Mouse (Mus musculus): Measurements from ENCODE around the gene Carf. TPM values are rescaled to one million over a fixed set of nuclear protein-coding genes. Genes with fewer than 3 reads are reported as not detected.
"Not testable (repeated sequence)": the region's sequence is repeated elsewhere in the genome, so short reads cannot be mapped to it uniquely, and the experiment has no call there.

Carf gene
- polyA plus RNA-seq (2015; fragmentation: Nextera tagmentation; extraction: Ambion mirVana): 4.9 and 5.0 TPM in 2 replicates

DNA sequence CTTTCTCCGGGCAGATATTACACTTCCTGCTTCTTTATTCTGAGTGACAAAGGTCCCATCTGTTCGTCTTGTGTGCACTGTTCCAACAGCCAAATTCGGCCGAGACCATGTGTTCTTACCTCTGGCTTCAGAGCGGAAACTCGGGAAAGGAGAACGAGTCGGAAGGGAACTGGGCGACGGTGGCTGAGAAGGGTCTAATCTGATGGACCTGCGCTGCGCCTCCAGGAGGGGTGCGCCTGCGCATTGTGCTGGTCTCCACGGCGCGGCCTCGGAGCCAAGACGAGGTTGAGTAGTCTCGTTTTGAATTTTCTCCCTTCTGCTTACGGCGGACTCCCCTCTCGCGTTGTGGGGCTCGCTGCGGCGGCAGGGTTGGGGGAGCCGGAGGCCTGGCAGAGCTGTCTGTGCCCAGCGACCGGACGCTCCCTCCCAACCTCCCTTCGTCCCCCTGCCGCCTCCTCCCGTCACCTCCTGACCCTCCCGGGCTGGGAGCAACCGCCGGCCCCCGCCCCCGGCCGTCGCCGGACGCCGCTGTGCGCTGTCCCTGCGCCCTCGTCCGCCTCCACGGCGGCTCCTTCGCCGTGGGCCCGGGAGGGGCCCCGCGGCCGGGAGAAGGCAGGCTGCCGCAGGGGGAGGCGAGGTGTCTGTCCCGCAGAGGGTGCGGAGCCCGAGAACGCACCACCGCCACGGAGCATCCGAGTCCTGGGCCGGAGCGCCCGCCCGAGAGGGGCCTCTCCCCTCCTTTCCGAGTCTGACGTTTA, at the start of gene Carf, which contains the start of gene Wdr12:
Gene Carf, plus strand, starts transcription at position 224 of the 758 bp plus-strand sequence.
Gene Wdr12, minus strand, starts transcription at position 622 of the 758 bp plus-strand sequence.
- Histone ChIP-seq H3K36me3 (0 out of 2 replicates have a peak, but pooled peaks cover 4% of the 10 kb centered on the region), H3K9ac (peak within 1 kb of the TSS; percentile 94), H3K27me3 (replicated peaks) (no peaks in the 10 kb centered on the region), H3K4me3 (replicated peaks) (peak within 1 kb of the TSS; percentile 96), H3K9me3 (no peaks in the 10 kb centered on the region), H3K4me2 (replicated peaks) (peak within 1 kb of the TSS; percentile 65), H3K27ac (peak within 1 kb of the TSS; percentile 99), H3K4me1 (replicated peaks) (no peaks in the 10 kb centered on the region)
- under 1% methylated on average over 67 of the region's 71 CpGs for WGBS
- ATAC-seq: peak; percentile 97

DNA sequence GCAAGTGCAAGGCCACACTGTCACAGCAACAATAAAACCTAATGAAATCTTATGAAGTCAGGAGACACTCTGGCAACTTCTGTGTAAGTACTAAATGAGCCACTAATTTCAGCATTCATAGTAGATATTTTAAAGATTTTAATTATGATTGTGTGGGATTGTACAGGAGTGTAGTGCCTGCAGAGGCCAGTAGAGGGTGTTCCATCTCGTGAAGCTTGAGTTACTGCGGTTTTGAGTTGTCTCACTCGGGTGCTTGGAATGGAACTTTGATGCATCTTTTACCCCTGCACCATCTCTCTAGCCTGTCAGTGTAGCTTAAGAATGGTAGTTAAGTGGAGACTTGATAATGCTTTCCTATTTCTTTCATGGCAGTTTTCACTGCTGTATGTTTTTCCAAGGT, 43.4 kb upstream of the Carf start:
- Histone ChIP-seq H3K4me1 (replicated peaks) (no peaks in the 10 kb centered on the region), H3K9ac (no peak overlapping the region), H3K4me2 (replicated peaks) (no peak overlapping the region), H3K27me3 (replicated peaks) (no peaks in the 10 kb centered on the region), H3K36me3 (no peaks in the 10 kb centered on the region), H3K9me3 (no peaks in the 10 kb centered on the region), H3K27ac (no peak overlapping the region), H3K4me3 (replicated peaks) (no peak overlapping the region)
- 33% methylated on average over 3 of the region's 3 CpGs for WGBS
- ATAC-seq: no peak

GRCm38 (mm10) chr1:60056310-60056709, 41.7 kb upstream of the Carf start:
- Histone ChIP-seq H3K9me3 (no peaks in the 10 kb centered on the region), H3K27ac (no peak overlapping the region), H3K36me3 (no peaks in the 10 kb centered on the region), H3K4me3 (replicated peaks) (no peak overlapping the region), H3K4me1 (replicated peaks) (no peaks in the 10 kb centered on the region), H3K27me3 (replicated peaks) (no peaks in the 10 kb centered on the region), H3K9ac (no peak overlapping the region), H3K4me2 (replicated peaks) (no peak overlapping the region)
- WGBS: 81% methylated on average over 3 of the region's 3 CpGs
- no peak for ATAC-seq

- not testable (repeated sequence) for ATAC-seq; H3K36me3 ChIP-seq; H3K4me1 ChIP-seq (replicated peaks); H3K9ac ChIP-seq; H3K27ac ChIP-seq; H3K9me3 ChIP-seq; H3K4me3 ChIP-seq (replicated peaks); H3K27me3 ChIP-seq (replicated peaks); H3K4me2 ChIP-seq (replicated peaks)
Measured at GRCm38 (mm10) chr1:60070725-60071124, 27.3 kb upstream of the Carf start.

DNA sequence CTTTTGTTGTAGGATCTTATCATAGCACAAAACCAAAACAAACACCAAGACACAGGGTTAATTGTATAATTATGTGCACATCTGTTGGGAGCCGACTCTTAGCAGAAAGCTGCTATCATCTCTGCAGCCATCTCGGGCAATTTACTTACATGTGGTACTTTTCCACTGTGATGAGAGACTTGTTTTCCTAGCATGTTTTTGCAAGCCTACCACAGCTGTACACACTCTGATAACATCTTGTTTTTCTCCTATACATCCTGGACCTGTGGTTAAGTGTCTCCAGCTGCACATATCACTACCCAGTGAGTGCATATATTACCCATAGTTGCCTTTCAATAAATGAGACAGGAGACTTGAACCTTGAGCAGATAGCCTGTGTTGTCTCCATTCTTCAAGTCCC, 23.1 kb upstream of the Carf start:
- no peak overlapping the region for H3K4me3 ChIP-seq (replicated peaks)
- H3K27ac ChIP-seq: no peak overlapping the region
- ATAC-seq: no peak
- H3K27me3 ChIP-seq (replicated peaks): no peaks in the 10 kb centered on the region
- no peaks in the 10 kb centered on the region for H3K9me3 ChIP-seq
- no peaks in the 10 kb centered on the region for H3K4me1 ChIP-seq (replicated peaks)
- peaks cover 2% of the 10 kb centered on the region; the same call in 1 of the 2 replicates for H3K36me3 ChIP-seq
- no peak overlapping the region for H3K4me2 ChIP-seq (replicated peaks)
- WGBS: 61% methylated on average over 2 of the region's 2 CpGs
- no peak overlapping the region for H3K9ac ChIP-seq

DNA sequence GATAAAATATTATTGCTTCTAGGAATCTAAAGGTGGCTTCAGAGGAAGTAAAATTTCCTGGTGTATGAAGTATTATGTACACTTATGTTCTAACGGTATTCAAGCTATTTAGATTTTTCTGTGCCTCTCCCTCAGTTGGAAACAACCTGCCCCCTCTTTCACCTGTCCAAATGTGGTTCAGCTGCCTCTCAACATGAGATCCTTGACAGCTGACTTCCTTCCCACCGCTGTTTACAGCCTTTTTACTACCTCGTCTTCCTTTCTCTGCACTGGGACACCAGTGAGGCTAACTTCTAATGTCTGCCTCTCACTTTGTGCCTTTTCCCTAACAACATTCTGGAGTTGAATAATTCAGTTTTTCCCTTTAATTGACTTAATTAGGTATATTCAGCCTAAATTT, 22.5 kb upstream of the Carf start:
- no peak for ATAC-seq
- Histone ChIP-seq H3K9ac (no peak overlapping the region), H3K27ac (no peak overlapping the region), H3K9me3 (no peaks in the 10 kb centered on the region), H3K4me1 (replicated peaks) (no peaks in the 10 kb centered on the region), H3K27me3 (replicated peaks) (no peaks in the 10 kb centered on the region), H3K4me3 (replicated peaks) (no peak overlapping the region), H3K4me2 (replicated peaks) (no peak overlapping the region), H3K36me3 (peaks cover 2% of the 10 kb centered on the region; the same call in 1 of the 2 replicates)
- 70% methylated on average over 3 of the region's 3 CpGs for WGBS

- no peak overlapping the region for H3K4me3 ChIP-seq (replicated peaks)
- H3K4me1 ChIP-seq (replicated peaks): no peaks in the 10 kb centered on the region
- no peaks in the 10 kb centered on the region for H3K27me3 ChIP-seq (replicated peaks)
- no peak overlapping the region for H3K27ac ChIP-seq
- no peaks in the 10 kb centered on the region for H3K9me3 ChIP-seq
- H3K4me2 ChIP-seq (replicated peaks): no peak overlapping the region
- no peak overlapping the region for H3K9ac ChIP-seq
- ATAC-seq: no peak
- WGBS: 83% methylated on average over 6 of the region's 6 CpGs
- H3K36me3 ChIP-seq: peaks cover 2% of the 10 kb centered on the region; the same call in 1 of the 2 replicates
Measured at GRCm38 (mm10) chr1:60076411-60076810, 21.6 kb upstream of the Carf start.

GRCm38 (mm10) chr1:60096572-60097276, 1.3 kb upstream of the Carf start:
- Histone ChIP-seq H3K4me1 (replicated peaks) (no peaks in the 10 kb centered on the region), H3K4me3 (replicated peaks) (peak overlapping the region; percentile 96), H3K9ac (peak overlapping the region; percentile 49), H3K27me3 (replicated peaks) (no peaks in the 10 kb centered on the region), H3K36me3 (0 out of 2 replicates have a peak, but pooled peaks cover 4% of the 10 kb centered on the region), H3K4me2 (replicated peaks) (peak overlapping the region; percentile 65), H3K9me3 (no peaks in the 10 kb centered on the region), H3K27ac (no peak overlapping the region)
- 9% methylated on average over 13 of the region's 13 CpGs for WGBS
- no peak for ATAC-seq

DNA sequence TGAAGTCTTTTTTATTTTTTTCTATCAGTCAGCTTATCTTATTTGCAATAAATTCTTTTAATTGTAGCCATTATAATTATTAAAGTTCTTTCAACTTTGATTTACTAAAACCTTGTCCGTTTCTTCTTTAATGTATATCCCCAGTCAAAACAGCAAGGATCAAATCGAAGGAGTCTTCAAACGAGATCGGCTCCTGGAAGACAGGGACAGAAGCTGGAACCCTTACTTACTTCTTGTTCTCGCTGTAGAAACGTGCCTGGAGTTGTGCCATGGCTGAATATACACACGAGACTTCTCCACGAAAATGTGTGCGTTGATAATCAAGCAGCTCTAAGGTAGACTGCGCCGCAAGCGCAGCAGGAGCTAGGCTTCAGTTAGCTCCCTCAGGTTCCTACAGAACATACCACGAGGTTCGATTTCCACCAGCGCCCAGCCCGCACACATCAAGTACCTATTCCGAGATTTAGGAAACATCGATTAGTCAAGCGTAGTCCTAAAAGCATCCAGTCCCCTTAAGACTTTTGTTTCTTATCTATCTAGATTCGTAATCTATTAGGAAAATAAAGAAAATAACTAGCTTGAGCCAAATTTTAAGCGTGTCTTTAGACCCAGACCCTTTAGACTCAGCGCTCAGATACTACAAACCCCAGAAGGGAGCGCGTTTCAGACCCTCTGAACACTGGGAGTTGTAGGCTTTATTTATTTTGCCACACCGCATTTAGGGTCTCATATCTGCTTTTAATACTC, 597 bp upstream of the Carf start:
- H3K4me1 ChIP-seq (replicated peaks): no peaks in the 10 kb centered on the region
- ATAC-seq: peak; percentile 92
- peak overlapping the region; percentile 49 for H3K9ac ChIP-seq
- H3K4me2 ChIP-seq (replicated peaks): peak overlapping the region; percentile 65
- 0% methylated on average over 25 of the region's 25 CpGs for WGBS
- no peaks in the 10 kb centered on the region for H3K27me3 ChIP-seq (replicated peaks)
- peak overlapping the region; percentile 99 for H3K27ac ChIP-seq
- peak overlapping the region; percentile 96 for H3K4me3 ChIP-seq (replicated peaks)
- H3K9me3 ChIP-seq: no peaks in the 10 kb centered on the region
- H3K36me3 ChIP-seq: 0 out of 2 replicates have a peak, but pooled peaks cover 4% of the 10 kb centered on the region

- Histone ChIP-seq H3K9ac (peak overlapping the region; percentile 94), H3K27me3 (replicated peaks) (no peaks in the 10 kb centered on the region), H3K36me3 (0 out of 2 replicates have a peak, but pooled peaks cover 1% of the 10 kb centered on the region), H3K4me1 (replicated peaks) (no peaks in the 10 kb centered on the region), H3K4me3 (replicated peaks) (peak overlapping the region; percentile 96), H3K27ac (0 out of 2 replicates have a peak overlapping the region, but pooled peaks have one; percentile 99), H3K9me3 (no peaks in the 10 kb centered on the region), H3K4me2 (replicated peaks) (peak overlapping the region; percentile 58)
- no peak for ATAC-seq
- 13% methylated on average over 9 of the region's 9 CpGs for WGBS
Measured at GRCm38 (mm10) chr1:60098839-60099238, 792 bp downstream of the Carf start.

GRCm38 (mm10) chr1:60104582-60104981, 6.5 kb downstream of the Carf start:
- Histone ChIP-seq H3K4me1 (replicated peaks) (no peaks in the 10 kb centered on the region), H3K27me3 (replicated peaks) (no peaks in the 10 kb centered on the region), H3K4me2 (replicated peaks) (no peak overlapping the region), H3K36me3 (0 out of 2 replicates have a peak, but pooled peaks cover 6% of the 10 kb centered on the region), H3K9me3 (no peaks in the 10 kb centered on the region), H3K9ac (no peak overlapping the region), H3K4me3 (replicated peaks) (no peak overlapping the region), H3K27ac (no peak overlapping the region)
- no peak for ATAC-seq
- 96% methylated on average over 1 of the region's 1 CpGs for WGBS

Measured in intestine, embryonic 15.5 days (tissue).